Mouse (Mus musculus) layer of hippocampus, adult 9-11 months (tissue): ENCODE data around the gene Axin1.
A peak's percentile ranks its signal among the peaks of the same experiment; 100 is the strongest.
"Not testable (repeated sequence)": the region's sequence is repeated elsewhere in the genome, so short reads cannot be mapped to it uniquely, and the experiment has no call there.

Experiments
- DNase-seq: peaks from one replicate; pipeline ENCODE4 v3.0.0; 2022

The Axin1 gene

DNA sequence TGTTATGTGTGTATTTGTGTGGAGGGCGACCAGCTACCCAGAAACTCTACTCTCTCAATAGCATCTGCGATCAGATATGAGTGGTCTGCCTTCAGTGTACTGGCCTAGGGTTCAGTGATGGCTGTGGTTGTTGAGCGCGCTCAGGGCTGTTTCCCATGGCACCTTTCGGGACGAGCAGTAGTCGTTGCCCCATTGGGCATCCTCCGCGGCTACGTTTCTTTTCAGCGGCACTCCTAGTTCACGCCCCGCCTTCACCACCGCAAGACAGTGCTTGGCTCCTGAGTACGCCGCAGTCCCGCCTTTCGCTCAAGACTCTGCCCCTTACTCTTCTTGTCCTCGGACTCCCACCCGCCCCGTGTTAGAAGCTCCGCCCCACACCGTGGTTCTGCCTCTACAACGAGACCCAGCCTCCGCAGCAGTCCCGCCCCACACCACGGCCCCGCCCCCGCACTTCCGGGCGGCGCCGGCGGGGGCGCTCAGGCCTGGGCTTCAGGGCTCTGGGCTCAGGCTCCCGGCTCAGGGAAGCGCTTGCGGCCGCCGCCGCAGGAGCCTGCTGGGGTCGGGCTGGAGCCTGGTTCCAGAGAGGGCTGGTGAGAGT, at the start of gene Axin1:
Gene Axin1 (plus strand): TSS at position 450 of the 598 bp plus-strand sequence.
- DNase-seq, result peak; percentile 97

DNA sequence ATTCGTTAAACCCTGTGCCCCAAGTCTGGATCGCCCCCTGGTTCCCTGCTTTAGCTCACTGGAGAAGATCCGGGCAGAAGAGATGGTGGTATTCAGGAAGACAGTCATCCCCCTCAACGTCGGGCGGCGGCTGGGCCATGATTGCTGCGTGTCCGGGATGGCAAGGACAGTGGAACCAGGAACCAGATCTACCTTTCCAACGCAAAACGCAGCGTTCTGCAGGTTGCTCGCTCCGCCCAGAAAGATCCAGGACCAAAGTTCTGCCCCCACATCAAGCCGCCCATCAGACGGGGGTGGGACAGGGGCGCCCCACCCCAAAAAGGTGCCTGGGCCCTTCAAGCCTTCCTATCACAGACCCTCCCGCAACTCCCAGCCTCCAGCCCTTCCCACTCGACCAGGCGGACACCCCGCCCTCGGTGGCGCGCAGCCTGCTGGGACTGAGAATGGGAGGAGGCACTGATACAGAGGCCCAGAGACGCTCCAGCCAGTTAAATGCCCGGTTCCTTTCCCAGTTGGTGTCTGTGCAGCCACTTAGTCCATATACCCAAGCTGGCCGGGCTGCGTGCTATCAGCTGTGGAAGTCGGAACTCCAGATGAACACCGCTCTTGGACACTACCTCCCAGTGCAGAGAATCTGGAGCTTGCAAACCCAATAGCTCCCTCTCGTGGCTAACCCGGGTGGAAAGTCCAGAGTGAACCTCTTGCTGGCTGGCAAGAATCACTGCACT, 48.4 kb upstream of the Axin1 start, which contains the start of gene Decr2:
Gene Decr2 (minus strand): TSS at position 433 of the 728 bp plus-strand sequence.
- peak; percentile 91 for DNase-seq

DNA sequence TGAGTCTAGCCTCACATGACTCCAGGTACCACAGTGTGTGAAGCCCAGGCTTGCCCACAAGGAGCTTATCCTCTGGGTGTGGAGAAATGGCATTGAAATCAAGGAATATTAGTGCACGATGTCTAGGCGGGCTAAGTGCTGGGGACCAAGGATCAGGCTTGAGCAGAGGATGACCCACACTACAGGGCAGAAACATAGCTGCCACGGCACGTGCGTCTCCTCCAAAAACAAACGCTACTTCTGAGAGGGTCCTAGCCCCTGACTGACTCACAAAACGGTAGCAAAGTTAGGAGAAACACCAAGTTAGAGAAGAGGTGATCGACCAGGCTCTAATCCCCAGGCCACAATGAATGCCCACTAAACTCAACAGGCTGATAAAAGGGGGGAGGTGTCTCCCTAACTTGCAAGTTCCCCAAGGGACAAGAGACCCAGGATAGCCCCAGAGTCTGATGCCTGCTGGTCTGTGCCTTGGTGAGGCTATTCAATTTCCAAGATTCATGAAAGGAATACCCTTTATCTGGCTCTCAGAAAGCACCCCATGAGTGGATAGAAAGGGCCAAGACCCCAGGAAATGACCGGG, 43.9 kb upstream of the Axin1 start:
- no peak for DNase-seq

DNA sequence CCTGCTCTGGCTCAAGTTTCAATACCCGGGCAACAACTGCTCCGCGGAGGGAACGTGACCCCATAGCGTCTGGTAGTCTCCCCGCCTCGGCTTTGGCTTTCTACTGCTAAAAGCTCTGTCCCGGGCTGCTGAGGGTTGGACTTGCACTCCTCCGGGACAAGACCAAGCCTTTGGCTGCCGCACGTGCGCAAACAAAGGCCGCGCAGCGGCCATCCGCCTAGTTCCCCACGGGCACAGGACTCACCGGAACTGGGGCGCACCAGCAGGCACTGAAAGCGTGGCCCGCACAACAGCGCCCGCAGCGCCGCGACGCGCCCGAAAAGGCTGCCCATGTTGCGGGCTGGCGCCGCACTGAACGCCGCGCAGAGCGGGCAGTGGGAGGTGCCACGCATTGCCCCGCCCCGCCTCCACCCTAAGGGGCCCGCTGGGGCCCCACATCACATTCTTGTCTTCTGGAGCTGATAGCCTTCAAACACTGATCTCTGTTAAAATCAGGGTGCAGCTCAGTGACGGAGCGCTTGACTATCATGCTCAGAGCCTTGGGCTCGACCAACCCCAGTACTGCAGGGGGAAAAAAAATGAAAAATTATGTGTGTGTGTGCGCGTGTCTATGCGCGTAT, 43.3 kb upstream of the Axin1 start, which contains the start of gene Nme4:
Gene Nme4 (minus strand): TSS at position 482 of the 620 bp plus-strand sequence.
- DNase-seq, result peak; percentile 59

DNA sequence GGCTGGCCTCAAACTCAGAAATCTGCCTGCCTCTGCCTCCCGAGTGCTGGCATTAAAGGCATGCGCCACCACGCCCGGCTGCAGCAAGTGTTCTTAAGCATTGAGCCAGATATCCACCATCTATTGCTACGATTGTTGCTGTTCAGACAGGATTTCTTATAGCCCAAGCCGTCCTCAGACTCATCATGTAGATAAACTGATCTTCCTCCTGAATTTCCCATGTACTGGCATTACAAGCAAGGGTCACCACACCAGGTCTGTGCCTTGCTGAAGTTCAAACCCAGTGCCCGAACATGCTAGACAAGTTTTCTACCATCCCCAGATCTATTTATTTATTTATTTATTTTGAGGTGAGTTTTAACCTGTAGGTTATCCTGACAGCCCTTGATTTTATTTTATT, 40.0 kb upstream of the Axin1 start:
- DNase-seq, result no peak

DNA sequence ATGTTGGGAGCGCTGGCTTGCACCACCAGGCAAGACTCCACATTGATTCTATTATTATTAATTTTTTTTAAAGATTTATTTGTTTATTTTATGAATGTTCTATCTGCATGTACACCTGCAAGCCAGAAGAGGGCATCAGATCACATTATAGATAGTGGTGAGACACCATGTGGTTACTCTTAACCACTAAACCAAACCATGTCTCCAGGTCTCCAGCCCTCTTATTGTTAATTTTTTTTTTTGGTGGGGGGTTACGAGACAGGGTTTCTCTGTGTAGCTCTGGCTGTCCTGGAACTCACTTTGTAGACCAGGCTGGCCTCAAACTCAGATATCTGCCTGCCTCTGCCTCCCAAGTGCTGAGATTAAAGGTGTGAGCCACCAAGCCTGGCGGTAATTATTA, 39.2 kb upstream of the Axin1 start:
- DNase-seq, result not testable (repeated sequence)

DNA sequence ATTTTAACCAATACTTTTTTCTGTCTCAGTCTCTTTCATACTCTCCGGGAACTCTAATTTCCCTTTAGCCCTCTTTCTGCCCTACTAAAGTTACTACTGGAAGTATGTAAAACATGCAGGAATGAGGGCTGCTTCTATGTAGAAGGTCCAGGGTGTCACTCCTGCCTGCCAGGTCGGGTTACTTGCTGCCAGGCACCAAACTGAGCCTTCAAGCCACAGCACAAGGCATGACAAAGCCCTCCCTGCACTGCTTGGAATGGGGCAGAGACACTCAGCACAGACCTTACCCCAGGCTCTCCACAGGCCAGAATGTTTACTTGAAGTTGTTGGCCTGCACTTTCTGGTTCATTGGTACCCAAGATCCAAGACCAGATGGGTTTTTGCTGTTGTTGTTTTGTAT, 38.3 kb upstream of the Axin1 start:
- DNase-seq, result no peak

DNA sequence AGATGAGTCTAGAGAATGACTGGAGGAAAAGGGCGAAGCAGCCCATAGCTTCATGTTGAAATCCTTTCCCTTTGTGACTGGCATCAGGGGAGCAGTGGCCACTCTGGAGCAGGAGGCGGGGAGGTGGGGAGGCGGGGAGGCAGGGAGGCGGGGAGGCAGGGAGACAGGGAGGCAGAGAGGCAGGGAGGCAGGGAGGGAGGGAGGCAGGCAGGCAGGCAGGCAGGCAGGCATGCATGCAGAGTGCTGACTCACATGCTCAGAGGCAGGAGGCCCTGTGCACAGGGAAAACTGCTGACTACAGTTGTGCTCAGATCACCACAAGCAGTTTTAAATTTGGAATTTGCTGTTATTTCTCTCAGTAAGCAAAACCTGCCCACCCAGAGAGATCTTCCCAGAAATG, 37.0 kb upstream of the Axin1 start:
- DNase-seq, result no peak

DNA sequence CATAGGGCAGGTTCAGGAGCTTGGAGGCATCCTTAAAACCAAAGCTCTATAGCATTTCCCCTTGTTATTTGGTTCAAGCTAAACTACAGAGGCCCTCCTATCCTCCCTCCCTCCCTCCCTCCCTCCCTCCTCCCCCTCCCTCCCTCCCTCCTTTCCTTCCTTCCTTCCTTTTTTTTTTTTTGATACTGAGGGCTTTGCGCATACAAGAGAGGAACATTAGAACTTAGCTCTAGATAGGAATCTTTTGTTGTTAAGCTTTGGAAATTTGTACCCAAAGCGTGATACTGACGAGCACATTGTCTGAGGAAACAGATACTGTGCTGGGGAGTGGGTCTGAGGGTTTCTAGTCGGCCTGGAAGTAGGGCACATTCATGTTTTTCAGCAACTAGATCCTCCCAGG, 32.9 kb upstream of the Axin1 start:
- DNase-seq, result no peak

DNA sequence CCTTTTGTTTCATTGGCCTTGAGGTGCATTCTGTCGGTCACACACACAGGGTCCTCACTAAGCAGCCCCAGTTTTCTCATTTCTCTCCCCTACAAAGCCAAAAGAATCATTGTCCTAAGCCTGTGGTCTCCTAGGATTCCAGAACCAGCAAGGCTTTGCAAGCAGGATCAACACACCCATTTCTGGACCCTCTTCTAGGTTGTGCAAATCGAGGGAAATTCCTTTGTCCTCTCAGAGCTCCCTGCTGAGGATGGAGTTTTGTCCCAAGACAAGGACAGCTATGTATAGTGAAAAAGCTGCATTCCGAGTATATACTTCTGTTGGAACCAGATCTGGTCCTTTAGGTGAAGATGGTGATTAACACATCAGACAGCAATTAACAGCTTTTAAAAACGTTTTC, 28.3 kb upstream of the Axin1 start:
- no peak for DNase-seq

DNA sequence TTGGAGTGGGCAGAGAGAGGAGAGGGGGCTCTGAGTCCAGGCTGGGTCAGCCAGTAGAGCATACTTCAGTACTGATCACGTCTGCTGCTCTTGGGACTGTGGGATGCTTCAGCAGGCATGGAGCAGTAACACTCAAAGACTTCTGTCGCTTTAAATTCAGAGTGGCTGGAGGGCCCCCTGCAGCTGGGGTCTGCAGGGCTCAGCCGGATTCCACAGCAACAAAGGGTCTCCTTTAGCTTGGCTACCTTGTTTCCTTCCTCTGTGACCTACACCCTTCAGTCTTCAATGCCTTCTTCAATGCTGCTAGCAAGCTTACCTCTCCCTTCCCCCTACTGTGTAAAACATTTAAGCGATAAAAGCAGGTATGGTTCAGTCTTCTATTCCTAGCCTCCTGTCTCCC, 27.5 kb upstream of the Axin1 start:
- DNase-seq, result no peak

DNA sequence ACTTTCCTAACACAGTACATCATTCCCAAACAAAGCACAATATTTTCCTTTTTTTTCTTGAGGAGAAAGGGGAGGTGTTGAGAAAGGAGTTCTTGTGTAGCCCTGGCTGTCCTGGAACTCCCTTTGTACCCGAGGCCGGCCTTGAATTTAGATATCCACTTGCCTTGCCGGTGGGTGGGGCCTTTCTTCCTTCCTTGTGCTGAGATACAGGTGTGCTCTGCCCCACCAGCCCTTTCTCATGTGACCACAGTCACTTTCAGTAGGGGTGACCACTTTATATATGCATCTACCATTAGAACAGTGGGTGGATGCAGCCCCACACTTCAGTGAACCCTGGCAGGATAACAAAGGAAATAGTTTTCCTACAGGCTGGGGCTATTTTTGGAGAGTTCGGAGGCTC, 26.8 kb upstream of the Axin1 start:
- DNase-seq, result no peak

DNA sequence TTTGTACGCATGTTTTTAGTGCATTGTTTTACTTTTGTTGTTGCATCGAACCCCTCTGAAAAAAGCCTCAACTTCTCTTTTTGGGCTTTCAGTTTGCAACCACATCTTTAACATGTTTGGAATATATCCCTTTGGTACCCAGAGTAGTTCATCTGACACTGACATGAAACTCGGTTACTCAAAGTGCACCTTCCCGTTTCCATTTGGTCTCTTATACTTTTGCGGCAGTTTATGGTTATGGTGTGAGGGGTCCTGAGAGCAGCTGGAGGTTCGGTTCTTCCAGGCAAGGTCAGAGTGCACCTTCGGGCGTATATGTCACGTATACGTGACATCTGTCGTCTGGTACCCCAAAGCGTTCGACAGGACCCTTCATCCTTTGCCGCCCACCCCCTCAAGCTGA, 25.7 kb upstream of the Axin1 start:
- DNase-seq, result no peak

DNA sequence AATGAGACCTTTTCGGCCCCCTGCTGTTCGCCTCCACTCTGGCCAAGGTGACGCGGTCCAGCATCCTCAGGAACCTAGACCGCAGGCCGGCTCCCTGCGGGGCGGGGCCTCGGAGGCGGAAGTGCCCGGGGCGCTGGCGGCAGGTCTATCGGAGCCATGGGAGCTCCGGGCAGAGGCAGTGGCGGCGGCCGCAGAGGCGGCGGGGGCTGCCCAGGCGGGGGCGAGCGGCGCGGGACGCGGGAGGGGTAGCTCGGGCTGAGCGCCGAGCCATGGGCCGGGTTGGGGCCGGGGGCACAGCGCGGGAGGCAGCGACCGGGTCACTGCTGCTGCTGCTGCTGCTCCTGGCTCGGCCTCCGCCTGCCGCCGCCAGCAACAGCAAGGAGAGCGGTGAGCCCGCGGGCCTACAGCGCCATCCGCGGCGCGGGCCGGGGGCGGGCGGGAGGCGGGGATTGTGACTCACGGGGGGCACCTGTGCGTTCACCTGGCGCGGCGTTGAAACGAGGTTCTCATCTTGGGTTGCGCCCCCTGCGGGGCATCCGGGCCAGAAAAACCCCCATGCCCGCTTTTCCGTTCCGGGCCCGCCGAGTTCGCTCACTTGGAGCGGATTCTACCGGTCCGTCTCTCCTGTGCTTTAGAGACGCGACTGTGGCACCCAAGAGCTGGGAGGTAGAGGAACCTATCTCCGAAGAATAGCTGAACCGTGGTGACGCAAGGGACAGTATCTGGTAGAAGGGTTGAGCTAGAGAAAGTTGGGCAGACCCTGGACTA, 25.1 kb upstream of the Axin1 start, which contains the start of gene Tmem8:
Gene Tmem8 (plus strand): TSS at position 119 of the 768 bp plus-strand sequence.
- DNase-seq, result peak; percentile 47

DNA sequence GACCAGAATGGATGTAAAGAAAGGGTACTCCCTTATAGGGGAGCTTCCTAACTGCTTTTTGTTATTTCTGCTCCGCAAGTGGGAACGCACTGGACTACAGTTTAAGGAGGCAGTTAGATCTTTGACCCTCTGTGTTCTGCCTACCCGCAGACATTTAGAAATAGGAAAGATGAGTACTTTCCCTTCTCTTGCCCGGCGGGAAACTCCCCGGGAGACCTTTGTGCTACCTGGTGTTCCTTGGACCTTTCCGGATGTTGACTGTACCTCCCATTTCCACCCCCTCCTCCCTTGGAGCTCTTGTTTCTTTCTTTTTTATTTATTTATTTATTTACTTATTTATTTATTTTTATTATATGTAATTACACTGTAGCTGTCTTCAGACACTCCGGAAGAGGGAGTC, 24.4 kb upstream of the Axin1 start:
- DNase-seq, result no peak

DNA sequence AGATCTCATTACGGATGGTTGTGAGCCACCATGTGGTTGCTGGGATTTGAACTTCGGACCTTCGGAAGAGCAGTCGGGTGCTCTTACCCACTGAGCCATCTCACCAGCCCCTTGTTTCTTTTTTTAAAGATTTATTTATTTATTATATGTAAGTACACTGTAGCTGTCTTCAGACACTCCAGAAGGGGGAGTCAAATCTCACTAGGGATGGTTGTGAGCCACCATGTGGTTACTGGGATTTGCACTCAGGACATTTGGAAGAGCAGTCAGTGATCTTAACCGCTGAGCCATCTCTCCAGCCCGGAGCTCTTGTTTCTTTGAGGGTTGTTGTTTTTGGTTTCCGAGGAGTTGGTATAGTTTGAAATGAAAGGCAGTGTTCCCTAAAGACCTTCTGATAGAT, 24.0 kb upstream of the Axin1 start:
- not testable (repeated sequence) for DNase-seq

DNA sequence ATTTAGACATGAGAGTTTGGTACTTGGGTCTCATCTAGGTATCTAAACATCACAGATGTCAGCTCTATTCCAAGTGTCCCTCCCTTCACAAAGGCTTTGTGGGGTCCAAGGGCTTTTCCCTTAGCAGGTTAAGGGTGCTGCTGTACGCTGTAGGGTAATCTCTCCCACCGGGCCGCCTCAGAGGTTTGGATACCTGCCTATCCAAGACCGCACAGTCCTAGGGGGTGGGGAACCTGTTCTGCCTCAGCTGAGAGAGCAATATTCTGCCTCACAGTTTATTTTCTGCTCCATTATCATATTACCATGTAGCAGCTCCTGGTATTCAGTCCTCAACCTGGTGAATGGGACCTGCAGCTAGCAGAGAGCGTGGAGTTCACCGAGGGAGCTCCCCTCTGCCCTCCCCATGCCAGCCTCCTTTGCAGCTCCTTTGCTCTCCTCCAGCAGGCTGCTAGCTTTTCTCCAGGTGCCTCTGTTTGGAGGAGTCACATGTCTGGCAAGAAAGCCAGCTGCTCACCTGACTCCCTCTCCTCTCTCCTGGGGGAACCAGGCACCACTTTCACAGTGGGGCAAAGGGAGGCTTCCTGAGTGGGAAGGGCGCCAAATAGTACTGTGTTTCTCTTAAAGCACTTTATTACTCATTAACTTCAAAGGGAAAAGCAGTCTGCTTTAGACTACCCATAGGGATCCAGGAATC, 23.1 kb upstream of the Axin1 start:
- DNase-seq, result no peak

DNA sequence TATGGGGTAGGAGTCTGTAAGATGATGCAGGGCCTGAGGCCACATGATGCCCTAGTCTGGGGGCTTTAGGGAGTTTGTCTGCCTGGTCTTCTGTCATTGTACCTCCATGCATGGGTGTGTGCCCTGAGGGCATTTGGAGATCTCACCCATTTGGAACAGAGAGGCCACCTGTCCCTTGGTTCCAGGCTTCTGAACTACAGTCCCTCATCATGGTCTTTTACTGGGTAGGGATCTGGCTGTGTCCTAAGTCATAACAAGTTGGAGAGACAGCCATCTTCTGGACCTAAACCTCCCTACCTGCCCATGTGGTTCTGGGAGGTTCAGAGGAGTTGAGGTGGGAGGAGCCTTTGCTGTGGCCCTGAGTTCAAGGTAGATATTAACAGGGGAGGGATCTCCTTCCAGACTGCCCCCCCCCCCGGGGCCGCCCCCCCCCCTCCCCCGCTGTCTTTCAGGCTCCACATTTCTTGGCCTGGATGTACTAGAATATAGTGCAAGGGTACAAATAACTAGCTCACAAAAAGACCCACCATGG, 22.5 kb upstream of the Axin1 start:
- no peak for DNase-seq

DNA sequence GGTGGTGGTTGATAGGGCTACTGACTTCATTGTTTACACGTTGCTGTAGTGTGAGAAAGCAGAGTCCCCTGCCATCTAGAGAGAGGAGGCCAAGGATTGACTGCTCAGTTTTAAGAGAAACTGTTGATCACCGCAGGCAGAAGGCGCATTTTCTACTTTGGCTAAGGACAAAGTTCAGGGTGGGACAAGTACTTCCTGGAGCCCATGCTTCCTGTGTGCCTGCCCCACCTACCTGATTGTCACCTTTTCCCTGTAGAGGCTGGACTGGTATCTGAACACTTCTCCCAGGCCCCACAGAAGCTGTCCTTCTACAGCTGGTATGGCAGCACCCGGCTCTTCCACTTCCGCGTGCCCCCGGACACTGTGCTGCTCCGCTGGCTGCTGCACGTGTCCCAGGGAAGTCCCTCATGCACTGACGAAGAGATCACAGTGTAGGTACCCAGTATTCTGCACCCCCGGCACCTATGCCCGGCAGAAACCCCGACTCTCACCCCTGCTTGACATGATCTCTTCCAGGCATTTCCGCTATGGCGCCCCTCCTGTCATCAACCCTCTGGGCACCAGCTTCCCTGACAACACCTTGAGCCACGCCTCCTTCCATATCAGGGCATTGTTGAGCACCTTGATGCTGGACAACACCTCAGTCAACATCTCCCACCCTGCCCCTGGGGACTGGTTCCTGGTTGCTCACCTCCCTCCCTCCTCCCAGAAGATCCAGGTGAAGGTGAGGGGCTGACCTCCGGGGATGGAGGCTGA, 21.8 kb upstream of the Axin1 start:
- no peak for DNase-seq

DNA sequence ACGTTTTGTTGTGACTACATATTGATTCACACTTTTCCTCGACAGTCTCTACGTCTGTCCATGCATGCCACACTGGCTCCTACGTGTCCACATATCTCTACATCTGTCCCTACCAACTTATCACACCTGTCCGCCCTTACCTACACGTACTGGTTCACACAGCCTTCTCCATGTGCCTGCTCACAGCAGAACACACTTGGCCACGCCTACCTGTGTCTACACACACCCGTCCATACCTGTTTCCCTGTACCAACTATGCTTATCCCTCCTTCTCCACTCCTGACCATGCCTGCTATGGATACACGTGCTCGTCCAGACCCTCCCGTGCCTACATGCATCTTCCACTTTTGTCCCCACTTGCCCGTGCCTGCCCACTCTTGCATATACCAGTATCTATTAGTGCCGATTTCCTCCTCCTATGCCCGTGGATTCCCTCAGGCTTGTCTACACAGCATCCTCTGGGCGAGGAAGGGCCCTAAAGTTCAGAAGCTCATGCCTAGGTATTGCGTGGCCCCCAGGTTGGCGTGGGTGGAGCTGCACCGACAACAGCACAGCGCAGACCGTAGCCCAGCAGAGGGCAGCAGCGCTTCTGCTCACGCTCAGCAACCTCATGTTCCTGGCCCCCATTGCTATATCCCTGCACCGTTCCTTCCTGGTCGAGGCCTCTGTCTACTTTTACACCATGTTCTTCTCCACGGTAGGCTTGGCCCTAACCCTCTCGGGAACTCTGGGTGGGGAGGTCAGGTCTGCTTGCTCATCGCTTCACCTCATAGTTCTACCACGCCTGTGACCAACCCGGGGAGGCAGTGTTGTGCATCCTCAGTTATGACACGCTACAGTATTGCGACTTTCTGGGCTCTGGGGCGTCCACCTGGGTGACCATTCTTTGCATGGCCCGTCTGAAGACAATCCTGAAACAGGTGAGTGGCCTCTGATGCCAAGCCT, 18.4 kb upstream of the Axin1 start:
- DNase-seq, result peak; percentile 67
